Mouse (Mus musculus) gastrocnemius, postnatal 36 days (tissue): ENCODE data around the gene Bag1. TPM values are rescaled to one million over a fixed set of nuclear protein-coding genes. Genes with fewer than 3 reads are reported as not detected.
"Not testable (repeated sequence)": the region's sequence is repeated elsewhere in the genome, so short reads cannot be mapped to it uniquely, and the experiment has no call there.

Experiments used
- DNase-seq, 2 experiments: peaks; one replicate each; pipeline ENCODE4 v3.0.0; 2022
- intact Hi-C: fragments of 180-260 bp; cut with DNase I; formaldehyde crosslinking; loops from one replicate; pipeline ENCODE4 v1.15.1; 2025
- total RNA-seq, 2 experiments: library from RNA; stranded (reverse); gene quantifications; 2 replicates each; pipeline ENCODE4 v1.2.3; 2021

Bag1 gene
- total RNA-seq, 2 experiments from 2014 or later: 185 to 205 TPM

DNA sequence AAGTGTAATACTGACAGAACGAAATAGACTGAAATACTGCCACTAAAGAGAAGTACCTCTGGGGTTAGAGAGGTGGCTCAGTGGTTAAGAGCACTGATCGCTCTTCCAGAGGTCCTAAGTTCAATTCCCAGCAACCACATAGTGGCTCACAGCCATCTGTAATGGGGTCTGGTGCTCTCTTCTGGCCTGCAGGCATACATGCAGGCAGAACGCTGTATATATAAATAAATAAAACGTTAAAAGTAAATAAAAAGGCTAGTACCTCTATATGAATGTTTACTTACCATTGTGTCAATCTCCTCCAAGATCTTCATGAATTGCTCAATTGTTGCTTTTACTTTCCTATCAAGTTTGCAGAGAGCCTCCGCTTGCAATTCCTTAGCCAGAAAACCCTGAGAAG, 9.3 kb downstream of the Bag1 start:
- intact Hi-C loops: no loop called here
- no peak for DNase-seq

DNA sequence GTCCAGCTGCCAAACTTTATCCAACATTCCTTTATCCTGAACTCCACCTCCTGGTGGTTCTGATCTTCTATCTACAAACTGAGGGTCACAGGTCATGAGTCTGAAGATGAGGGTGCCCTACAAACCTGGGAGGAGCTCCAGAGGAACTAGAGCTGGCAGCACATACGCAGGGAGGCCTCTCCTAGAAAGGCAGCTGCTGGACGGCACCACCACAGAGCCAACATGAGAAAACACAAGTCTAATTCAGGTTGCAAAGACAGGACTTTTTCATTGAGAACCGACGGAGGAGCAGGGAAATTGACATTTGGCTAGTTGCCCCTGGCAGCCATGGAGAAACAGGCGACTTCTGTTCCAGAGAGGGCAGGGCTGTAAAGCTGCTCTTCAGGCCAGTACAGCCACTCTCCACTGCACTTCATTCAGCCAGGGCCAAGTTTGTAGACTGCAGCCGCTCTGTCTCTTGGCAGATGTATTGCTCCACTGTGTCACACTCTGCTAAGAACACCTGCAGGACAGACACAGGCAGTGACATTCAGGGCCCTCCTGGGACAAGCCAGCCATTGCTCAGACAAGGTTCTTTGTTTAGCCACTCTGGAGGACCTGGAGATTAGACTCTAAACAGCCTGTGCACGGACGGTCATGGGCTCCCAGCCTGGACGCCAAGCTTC, 11.8 kb downstream of the Bag1 start:
- DNase-seq: peak in 1 of 2 experiments; percentile 22
- intact Hi-C loops: no loop called here

DNA sequence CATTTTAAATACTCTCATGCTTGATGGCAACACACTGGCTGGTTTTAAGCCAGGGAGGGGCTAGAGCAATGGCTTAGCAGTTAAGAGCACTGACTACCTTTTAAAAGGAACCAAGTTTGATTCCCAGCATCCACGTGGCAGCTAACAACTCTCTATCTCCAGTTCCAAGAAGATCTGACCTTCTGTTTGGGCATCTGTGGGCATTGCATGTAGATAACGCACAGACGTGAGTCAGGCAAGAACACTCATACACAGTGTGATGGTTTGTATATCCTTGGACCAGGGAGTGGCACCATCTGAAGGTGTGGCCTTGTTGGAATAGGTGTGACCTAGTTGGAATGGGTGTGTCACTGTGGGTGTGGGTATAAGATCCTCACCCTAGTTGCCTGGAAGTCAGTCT, 13.7 kb downstream of the Bag1 start:
- DNase-seq, intact Hi-C loops: not testable (repeated sequence)

DNA sequence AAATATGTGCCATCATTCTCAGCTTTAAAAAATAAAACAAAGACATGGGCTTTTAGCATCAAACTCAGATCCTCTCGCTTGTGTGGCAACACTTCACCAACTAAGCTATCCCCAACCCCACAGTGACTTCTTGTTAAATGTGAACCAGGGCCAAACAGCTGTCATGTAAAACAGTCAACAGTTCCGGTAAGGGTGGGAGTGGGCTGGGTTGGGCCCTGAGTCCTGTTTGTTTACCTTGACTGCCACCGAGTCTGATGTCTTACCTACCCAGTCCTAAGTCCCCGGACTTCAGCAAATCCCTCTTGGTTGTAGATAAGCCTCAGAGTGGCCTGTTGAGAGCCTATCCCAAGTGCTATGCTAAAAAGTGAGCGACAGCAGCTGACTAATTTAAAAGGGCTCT, 14.4 kb downstream of the Bag1 start:
- no peak for DNase-seq
- intact Hi-C loops: no loop called here

DNA sequence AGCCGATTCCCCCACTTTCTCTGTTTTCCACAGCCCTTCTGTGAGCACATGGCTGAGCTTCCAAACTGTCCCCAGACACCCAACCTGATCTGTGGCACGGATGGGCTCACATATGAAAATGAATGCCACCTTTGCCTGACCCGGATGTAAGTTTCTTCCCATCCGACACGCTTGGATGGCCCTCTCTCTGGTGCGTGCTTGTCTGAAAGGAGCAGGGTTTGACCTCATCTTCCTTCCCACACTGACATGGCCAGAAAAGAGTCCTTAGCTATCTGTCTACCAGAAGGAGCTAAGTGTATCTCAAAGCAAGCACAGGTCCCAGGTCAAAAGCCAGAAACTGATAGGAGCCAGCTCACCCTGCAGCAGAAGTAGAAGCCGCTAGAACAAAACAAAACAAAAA, 19.0 kb downstream of the Bag1 start:
- DNase-seq: no peak
- intact Hi-C loops: no loop called here

DNA sequence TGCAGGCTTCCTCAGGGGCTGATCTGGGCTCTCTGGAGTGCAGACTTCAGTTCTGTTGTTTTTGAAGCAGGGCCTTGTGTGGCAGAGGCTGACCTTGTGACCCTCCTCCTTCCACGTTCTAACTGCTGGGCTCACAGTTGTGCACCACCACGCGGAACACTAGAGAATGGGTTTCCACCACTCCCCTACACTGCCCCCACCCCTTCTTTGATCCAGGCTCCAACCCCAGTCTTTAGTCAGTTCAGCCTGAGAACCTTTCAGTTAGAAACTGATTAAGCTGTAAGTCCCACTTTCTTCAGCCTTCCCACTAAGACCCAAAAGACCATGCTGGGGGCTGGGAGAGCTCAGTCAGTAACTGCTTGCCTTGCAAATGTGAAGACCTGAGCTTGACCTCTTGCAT, 22.5 kb downstream of the Bag1 start:
- no peak for DNase-seq
- intact Hi-C loops: no loop called here

DNA sequence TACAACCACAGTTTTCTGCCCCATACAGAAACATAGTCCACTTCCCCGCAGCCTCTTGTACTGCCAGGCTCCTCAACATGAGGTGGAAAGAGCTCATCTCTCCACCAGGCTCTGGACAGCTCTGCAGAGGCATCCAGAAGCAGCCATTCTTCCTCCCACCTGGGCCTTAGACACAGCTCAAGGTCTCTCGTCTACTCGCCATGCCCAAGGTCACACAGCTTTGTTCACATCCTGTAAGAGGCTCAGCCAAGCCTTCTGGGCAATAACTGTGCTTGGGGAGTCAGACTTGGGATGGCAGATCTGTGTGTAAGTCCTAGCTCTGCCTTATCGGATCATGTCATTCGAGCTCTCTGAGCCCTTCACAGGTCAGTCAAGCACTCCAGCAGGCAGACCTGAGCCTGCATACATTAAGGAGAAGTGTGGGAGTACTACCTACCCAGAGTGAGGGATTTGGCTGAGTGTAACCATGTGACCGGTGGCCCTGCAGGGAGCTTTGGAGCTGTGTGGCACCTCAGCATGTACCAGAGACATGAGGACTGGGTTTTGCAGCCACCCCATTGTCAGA, 24.9 kb downstream of the Bag1 start:
- DNase-seq: no peak

DNA sequence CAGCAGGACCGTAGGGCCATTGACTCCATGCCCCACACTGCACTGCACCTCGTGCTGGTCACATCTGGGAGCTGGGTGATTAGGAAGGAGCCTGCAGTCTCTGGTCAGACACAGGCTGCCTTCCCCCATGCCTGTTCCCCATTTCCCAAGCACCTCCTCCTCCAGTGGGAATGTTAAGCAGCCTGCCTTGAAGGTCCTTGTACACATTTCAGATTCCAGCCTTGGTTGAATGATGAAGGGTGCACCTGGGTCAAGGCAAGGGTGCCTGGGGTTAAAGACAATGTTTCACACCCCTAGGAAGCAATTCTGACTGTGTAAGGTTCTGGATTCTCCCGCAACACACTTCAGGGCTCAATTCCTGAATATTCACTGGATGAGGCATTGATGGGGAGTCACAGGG, 26.8 kb downstream of the Bag1 start:
- DNase-seq: no peak
- intact Hi-C loops: no loop called here

More for the DNA sequence above, 24.9 kb downstream of the Bag1 start:
- intact Hi-C loops: no loop called here

DNA sequence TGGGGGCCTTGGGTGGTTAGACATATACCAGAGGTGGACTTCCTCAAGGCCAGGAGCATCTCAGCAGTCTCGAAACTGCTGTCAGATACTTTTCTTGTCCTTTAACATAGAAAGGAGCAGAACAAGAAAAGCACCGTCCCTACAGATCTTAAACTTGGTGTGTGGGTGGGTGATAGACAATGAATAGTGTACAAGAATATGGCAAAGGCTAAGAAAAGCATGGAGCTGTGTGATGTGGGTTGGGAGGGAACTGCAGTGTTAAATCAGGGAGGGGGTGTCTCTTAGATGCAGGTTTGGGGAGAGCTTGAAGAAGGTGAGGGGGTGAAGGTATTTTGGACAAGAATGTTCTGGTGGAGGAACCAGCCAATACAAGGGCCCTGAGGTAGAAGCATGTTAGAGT, 27.5 kb downstream of the Bag1 start:
- intact Hi-C loops: no loop called here
- DNase-seq: no peak

DNA sequence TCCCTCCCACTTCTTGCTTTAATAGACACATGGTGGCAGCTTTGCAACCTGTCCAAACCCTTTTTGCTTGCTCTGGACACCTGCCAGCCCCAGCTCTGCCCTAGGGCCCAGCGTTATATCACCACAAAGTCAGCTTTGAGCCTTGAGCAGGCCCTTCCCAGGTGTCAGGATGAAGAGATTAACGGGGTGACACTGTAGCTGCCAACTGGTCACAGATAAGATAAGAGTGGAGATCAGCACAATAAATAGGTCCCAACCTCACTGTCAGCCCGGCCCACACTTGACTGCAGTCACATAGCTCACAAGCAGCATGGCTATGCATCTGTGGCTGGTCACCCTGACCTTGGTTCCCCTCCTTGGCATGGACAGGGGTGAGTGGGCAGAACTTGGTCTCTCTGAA, 28.3 kb downstream of the Bag1 start, which contains the start of gene Spink4:
Gene Spink4 (plus strand): TSS at position 268 of the 400 bp plus-strand sequence.
- no peak for DNase-seq
- intact Hi-C loops: no loop called here

DNA sequence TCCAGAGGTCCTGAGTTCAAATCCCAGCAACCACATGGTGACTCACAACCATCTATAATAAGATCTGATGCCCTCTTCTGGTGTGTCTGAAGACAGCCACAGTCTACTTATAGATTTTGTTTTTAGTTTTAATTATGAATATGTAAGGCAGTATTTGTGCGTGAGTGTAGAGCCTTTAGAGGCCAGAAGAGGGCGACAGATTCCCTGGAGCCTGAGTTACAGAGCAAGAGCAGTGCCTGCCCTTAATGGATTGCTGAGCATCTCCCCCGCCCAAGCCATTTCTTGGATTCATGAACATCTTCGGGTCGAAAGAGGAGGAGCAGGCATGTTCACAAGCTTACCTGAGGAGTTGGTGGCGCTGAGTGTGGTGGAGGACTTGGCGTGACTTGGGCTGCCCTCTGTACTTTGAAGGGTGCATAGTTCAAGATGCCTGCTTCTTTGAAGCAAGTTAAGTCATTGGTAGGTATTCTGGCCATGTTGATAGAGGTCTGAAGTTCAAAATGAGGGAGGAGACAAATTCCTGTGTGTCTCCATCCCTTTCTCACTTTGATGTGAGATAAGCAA, 31.4 kb downstream of the Bag1 start:
- no peak for DNase-seq
- intact Hi-C loops: no loop called here

DNA sequence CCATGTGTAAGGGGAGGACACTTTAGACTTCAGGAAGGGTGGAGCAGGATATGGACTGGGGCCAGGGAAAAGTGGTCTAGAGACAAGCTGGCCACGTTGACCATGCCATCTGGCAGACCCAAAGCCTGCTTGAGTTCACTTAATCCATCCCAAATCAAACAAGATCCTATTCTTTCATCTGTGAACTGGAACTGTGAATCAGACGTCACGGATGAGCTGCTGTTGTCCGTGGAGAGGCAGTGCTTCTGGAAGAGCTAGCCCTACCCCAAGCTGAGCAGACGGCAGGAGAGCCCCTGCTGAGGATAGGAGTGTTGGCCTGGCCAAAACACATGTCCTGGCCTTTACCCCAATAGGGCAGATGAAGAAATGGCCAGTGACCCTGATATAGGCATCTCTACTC, 32.1 kb downstream of the Bag1 start:
- intact Hi-C loops: no loop called here

DNA sequence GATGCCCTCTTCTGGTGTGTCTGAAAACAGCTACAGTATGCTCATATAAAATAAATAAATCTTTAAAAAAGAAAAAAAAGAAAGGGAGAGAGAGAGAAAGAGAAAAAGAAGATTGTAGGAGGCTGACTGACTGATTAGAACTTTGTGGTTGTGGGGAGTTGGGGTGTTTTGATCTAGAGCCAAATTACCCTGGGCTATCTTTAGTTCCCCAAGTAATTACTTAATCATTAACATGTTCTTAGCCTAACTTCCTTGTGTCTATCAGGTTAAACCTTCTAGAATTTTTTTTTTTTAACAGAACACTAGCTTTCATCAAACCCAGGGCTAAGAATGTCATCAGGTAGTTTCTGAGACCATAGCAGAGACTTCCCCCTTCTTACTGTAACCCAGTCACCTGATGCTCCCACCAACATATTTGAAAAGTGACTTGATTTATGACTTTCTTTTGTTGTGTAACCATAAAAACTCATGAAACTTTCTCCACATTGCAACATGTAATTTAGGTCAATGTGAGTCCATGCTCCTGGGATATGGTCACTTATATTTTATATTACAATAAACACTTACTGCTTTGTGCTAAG, 33.7 kb downstream of the Bag1 start:
- intact Hi-C loops: no loop called here
- no peak for DNase-seq

More for the DNA sequence above, 32.1 kb downstream of the Bag1 start:
- DNase-seq: no peak

DNA sequence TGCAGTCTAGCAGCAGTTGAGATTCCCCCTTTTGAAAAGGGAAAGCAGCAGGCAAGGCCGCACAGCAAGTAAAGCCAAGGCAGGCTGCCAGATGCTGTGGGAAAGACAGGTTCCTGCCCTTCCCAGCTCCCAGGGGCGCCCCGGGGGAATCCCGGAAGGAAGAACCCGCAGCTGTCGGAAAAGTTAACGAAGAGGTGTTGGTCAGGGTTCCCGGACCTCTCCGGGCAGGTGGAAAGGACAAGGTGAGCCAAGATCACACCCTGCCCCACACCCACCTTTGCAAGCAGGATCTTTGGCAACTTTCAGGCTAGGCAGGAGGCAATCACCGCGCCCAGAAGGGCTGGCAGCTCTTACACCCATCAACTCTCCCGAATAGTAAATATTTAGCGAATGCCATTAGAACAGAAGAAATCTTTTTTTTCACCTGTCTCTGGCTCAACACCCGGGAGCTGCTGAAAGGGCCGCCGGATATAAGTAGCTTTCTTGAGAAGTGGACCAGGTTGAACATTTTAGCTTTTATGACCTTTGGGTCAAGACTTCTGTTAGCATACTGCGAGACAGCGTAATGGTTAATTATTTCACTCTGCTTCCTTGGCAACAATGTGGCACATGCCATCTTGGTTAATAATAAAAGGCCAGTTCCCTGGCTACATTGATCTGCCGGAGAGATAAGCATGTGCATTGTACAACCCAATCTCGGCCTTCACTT, 39.7 kb downstream of the Bag1 start:
- intact Hi-C loops: no loop called here
- DNase-seq: no peak

DNA sequence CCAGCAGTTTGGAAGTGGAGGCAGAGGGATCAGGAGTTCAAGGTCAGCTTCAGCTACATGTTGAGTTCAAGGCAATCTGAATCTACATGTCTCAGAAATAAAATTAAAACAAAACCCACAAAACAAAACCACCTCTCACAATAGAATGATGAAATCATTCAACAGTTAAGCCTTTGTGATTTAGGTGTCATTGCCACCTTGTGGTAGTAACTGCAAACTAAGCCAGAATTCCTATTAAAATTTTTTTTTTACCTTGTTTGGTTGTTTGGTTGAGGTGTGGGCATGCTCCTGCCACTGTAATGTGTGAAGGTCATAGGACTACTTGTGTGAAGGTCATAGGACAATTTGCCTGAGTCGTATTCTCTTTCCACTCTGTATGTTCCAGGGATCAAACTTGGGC, 41.8 kb downstream of the Bag1 start:
- intact Hi-C loops: loop anchor here (1.0 kb wide), 1 partner anchor 133 kb away; no protein-coding TSS in a partner anchor

DNA sequence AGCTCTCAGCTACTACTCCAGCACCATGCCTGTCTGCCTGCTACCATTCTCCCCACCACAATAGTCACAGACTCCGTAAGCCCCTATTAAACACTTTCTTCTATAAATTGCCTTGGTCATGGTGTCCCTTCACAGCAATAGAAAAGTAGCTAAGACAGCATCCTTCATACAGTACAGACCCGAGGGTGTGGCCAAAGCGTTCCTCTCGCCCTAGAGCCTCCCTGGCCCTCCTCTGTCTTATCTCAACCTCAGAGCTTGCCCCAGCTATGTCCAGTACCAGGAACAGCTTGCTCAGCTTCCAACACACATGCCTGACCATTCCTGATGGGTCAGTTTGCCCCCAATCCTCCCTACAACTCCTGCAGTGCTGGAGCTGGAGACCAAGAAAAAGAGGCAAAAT, 47.5 kb downstream of the Bag1 start:
- DNase-seq: no peak
- intact Hi-C loops: loop anchor here (5.0 kb wide), 1 partner anchor 43 kb away; no protein-coding TSS in a partner anchor

More for the DNA sequence above, 41.8 kb downstream of the Bag1 start:
- no peak for DNase-seq

DNA sequence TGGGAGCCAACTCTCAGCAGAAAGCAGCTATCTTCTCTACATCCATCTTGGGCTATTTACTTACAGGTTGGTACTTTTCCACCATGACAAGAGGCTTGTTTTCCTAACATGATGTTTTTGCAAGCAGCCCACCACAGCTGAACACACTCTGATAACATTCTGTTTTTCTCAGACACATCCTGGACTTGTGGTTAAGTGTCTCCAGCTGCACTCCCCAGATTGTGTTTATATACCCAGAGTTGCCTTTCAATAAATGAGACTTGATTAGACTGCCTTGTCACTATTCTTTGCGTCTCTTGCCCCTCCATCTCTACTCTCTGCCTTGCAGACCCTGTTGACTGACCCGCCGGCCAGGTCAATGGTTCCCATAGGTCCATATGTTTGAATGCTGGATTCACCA, 48.0 kb downstream of the Bag1 start:
- intact Hi-C loops: loop anchor here (5.0 kb wide), 1 partner anchor 43 kb away; no protein-coding TSS in a partner anchor

DNA sequence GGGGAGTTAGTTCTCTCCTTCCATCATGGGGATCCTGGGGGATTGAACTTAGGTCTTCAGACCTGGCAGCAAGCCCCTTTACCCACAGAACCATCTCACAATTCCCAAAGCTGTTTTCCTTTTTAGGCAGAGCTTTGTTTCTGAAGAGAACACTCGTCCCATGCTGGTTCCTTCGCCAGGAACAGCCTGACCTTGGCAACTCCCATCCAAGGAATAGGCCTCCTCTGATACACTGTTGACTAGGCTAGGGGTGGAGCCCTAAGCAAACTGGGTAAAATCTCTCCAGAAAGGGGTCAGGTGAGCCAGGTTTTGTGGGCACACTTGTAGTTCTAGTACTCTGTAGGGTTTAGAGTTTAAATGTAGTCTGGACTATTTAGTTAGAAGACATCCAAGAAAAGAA, 48.8 kb downstream of the Bag1 start:
- peak in 1 of 2 experiments; percentile 42 for DNase-seq
- intact Hi-C loops: no loop called here

More for the DNA sequence above, 48.0 kb downstream of the Bag1 start:
- DNase-seq: no peak

DNA sequence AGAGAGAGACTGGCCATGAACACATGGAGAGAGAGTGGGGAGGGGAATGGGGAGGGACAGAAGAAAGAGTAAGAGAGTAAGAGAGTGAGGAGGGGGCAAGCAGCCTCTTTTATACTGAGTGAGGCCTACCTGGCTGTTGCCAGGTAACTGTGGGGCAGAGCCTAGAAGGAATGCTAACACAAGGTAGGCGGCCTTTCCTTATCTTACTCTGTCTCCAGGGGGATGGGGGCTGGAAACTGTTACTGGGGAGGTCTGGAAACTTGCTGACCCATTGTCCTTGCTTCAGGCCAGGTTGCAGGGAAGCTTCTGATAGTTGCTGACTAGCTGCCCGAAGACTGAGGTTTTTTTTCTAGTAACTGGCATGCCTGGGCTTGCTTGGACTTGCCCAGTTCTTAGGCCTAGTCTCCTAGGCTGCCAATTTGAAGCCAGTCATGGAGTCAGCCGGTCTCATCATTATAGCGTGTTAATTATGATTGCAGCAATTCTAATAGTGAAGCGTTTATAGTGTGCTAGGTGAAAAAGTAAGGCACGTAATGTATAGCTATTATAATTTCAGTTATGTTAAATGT, 49.5 kb downstream of the Bag1 start:
- intact Hi-C loops: no loop called here
- no peak for DNase-seq

DNA sequence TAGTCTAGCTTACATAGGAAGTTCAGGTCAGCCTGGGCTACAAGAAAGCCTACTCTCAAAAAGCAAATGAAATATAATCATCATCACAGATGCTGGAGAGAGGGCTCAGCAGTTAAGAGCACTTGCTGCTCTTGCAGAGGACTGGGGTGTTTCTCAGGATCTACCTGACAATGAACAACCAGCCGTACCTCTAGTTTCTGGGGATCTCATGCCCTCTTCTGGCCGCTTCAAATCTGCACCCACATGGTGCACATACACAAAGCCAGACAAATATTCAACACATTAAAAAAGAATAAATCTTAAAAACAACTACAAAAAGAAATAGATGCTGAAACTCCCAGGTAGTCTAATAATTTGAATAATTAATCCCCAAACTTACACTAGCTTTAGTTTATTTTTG, 52.4 kb downstream of the Bag1 start:
- intact Hi-C loops: no loop called here
- DNase-seq: no peak

DNA sequence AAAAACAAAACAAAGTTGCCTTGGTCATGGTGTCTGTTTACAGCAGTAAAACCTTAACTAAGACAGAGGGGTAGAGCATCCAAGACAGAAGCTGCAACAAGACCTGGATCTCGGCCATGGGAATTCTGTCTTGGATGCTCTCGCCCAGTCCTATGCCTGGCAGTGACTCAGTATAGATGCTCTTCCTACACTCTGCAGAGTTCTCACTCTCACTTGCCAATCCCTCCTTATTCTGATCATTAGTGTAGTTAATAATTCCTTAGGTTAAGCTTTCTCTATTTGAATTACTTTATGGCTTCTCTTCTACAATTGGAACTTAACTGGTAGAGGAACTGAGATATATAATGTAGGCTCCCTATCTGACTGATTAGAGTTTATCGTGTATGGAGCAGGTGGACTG, 53.0 kb downstream of the Bag1 start:
- DNase-seq: no peak
- intact Hi-C loops: no loop called here
